Mouse (Mus musculus) heart, embryonic 16.5 days (tissue): ENCODE measurements at regions not wholly inside any gene's neighbourhood (a gene's known extent, or its start where the extent isn't known, plus 50 kb on each side); places are given as distances from the start of the nearest gene placed in this dataset.

ENCODE experiments used
- ATAC-seq: fragments of 200-750 bp; cut with Nextera tagmentation; replicated peaks from 2 replicates; pipeline ENCODE4 v1.8.0; 2017; ENCODE audit warnings: moderate number of reproducible peaks; ENCODE audit not compliant: insufficient read depth, low FRiP score; ENCODE audit errors: extremely low read depth
- H3K27ac ChIP-seq: fragments of 300-500 bp; sonication (generic); 2 replicates; pipeline ENCODE4 v1.5.1; 2014; ENCODE audit warnings: mild to moderate bottlenecking, low read length, control low read depth, moderate library complexity
- H3K27me3 ChIP-seq: fragments of 300-500 bp; sonication (generic); 2 replicates; pipeline ENCODE4 v1.6.1; 2014; ENCODE audit warnings: low read length, mixed read lengths; ENCODE audit not compliant: control insufficient read depth, insufficient read depth
- H3K36me3 ChIP-seq: fragments of 300-500 bp; sonication (generic); 2 replicates; pipeline ENCODE4 v1.6.1; 2014; ENCODE audit not compliant: control insufficient read depth, insufficient read depth
- H3K4me1 ChIP-seq: fragments of 300-500 bp; sonication (generic); 2 replicates; pipeline ENCODE4 v1.6.1; 2014; ENCODE audit warnings: low read length, mixed read lengths; ENCODE audit not compliant: control insufficient read depth, insufficient read depth
- H3K4me2 ChIP-seq: fragments of 300-500 bp; sonication (generic); 2 replicates; pipeline ENCODE4 v1.6.1; 2014; ENCODE audit warnings: low read depth, mild to moderate bottlenecking, control low read depth, low read length
- H3K4me3 ChIP-seq: fragments of 300-500 bp; sonication (generic); 2 replicates; pipeline ENCODE4 v1.5.1; 2014; ENCODE audit warnings: mild to moderate bottlenecking, control low read depth, low read length
- H3K9ac ChIP-seq: fragments of 300-500 bp; sonication (generic); 2 replicates; pipeline ENCODE4 v1.6.1; 2014; ENCODE audit warnings: low read length, control low read depth
- H3K9me3 ChIP-seq: fragments of 300-500 bp; sonication (generic); replicated peaks from 2 replicates; pipeline ENCODE4 v1.6.1; 2016; ENCODE audit warnings: low read length; ENCODE audit not compliant: control insufficient read depth
- WGBS: fragments of 180-500 bp; shearing (Covaris S2); extraction: QIAGEN DNeasy Blood & Tissue Kit; methylation state at CpG from one replicate; pipeline ENCODE4 v1.1.7; 2014; 5-methylcytosine and 5-hydroxymethylcytosine counted together

DNA sequence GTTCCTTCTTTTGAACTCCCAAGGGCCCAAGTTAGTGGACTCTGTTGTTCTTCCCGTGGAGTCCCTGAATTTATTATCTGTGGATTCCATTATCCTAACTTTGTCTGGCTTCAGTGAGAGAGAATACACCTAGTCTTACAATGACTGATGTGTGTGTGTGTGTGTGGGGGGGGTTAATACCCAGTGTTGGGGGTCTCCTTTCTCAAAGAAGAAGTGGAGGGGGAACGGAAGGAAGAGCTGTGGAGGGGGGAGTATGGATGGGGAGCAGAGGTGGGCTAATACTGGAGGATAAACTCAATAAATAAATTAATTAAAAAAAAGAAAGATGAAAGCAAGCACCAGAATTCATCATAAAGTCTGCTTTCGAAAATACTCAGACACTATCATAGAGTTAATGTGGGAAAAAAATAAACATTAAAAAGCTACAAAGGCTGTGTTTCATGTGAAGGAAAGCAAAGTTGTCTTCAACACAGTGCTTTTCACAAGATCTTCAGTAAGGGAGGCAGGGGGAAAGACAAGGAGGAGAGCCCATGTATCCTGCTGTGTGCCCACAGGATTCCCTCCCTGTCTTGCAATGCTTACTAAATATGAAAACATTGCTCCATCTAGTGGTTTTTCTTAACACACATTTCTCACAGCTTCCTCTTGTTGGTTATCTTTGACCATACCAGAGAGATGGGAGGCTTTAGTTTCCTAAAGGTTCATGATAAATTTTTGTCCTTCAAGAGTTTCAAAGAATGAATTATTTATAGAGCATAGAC lies 173.4 kb upstream of the A1bg start:
- H3K36me3 ChIP-seq: no peaks in the 10 kb centered on the region
- no peak overlapping the region for H3K4me2 ChIP-seq
- H3K27me3 ChIP-seq: no peaks in the 10 kb centered on the region
- no peaks in the 10 kb centered on the region for H3K9me3 ChIP-seq
- no peaks in the 10 kb centered on the region for H3K4me1 ChIP-seq
- H3K27ac ChIP-seq: no peak overlapping the region
- H3K4me3 ChIP-seq: no peak overlapping the region
- ATAC-seq: no peak
- WGBS: 70% methylated on average over 3 of the region's 3 CpGs
- no peak overlapping the region for H3K9ac ChIP-seq

- Histone ChIP-seq H3K9ac (no peak overlapping the region), H3K9me3 (no peaks in the 10 kb centered on the region), H3K4me2 (no peak overlapping the region), H3K4me1 (no peaks in the 10 kb centered on the region), H3K4me3 (no peak overlapping the region), H3K27me3 (no peaks in the 10 kb centered on the region), H3K27ac (no peak overlapping the region), H3K36me3 (no peaks in the 10 kb centered on the region)
- no peak for ATAC-seq
- WGBS: 62% methylated on average over 7 of the region's 7 CpGs
Observed at GRCm38 (mm10) chr15:61055017-61055609, 132.3 kb upstream of the A1bg start.

GRCm38 (mm10) chr15:61051363-61051762 lies 128.6 kb upstream of the A1bg start:
- 67% methylated on average over 4 of the region's 4 CpGs for WGBS
- ATAC-seq: no peak
- Histone ChIP-seq H3K4me1 (no peaks in the 10 kb centered on the region), H3K9me3 (no peaks in the 10 kb centered on the region), H3K4me3 (no peak overlapping the region), H3K9ac (no peak overlapping the region), H3K36me3 (no peaks in the 10 kb centered on the region), H3K27me3 (no peaks in the 10 kb centered on the region), H3K4me2 (no peak overlapping the region), H3K27ac (no peak overlapping the region)

GRCm38 (mm10) chr15:61009509-61009908 lies 86.7 kb upstream of the A1bg start:
- Histone ChIP-seq H3K4me2 (no peak overlapping the region), H3K27ac (no peak overlapping the region), H3K36me3 (no peaks in the 10 kb centered on the region), H3K27me3 (no peaks in the 10 kb centered on the region), H3K4me1 (no peaks in the 10 kb centered on the region), H3K4me3 (no peak overlapping the region), H3K9me3 (no peaks in the 10 kb centered on the region), H3K9ac (no peak overlapping the region)
- WGBS: 87% methylated on average over 3 of the region's 3 CpGs
- no peak for ATAC-seq

DNA sequence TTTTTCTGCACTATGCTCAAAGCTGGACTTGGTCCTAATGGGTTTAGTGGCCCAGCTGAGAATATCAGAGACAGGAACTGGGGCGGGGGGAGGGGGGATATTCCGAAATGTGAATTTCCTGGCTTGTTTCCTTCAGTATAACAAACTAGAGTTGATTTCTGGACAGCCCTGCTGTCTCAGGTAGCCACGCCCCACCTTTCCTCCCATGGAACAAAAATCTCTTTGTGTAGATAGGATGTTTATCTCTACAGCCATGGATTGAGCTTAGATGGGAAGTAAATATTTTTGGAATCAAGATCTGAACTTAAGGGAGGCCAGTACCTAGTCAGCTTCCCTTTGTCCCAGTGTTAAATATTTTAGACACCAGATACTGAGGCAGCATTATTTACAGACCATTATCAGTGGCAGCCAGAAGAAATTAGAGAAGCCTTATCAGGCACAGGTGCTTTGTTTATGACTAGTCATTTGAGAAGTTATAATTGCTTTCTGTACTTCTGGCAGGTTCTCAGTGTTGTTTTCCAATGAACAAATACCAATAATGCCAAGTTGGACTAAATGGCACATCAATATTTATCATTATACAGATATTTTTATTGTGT lies 84.7 kb upstream of the A1bg start:
- Histone ChIP-seq H3K36me3 (no peaks in the 10 kb centered on the region), H3K4me3 (no peak overlapping the region), H3K27me3 (no peaks in the 10 kb centered on the region), H3K4me1 (no peaks in the 10 kb centered on the region), H3K9ac (no peak overlapping the region), H3K9me3 (no peaks in the 10 kb centered on the region), H3K27ac (no peak overlapping the region), H3K4me2 (no peak overlapping the region)
- 0 out of 2 replicates have a peak, but pooled peaks have one; percentile 28 for ATAC-seq
- 53% methylated on average over 3 of the region's 3 CpGs for WGBS

DNA sequence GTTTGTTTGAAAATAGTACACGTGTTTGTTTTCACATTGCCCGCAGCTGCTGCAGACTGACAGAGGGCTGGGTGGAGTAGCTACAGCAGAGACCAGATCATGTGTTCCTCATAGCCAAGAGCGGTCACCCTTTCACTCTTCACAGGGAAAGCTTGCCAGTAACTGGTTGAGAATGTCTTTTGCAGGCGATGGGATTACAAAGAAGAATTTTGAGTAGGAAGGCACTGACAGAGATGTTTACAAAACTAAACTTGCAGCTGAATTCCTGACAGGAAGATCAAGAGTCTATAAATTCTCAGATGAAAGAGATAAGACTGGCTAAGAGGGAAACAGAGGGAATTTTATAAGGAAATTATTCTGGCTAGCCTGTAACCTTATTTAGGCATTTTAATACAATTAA lies 83.8 kb upstream of the A1bg start:
- Histone ChIP-seq H3K4me1 (no peaks in the 10 kb centered on the region), H3K4me2 (no peak overlapping the region), H3K9ac (no peak overlapping the region), H3K27me3 (no peaks in the 10 kb centered on the region), H3K4me3 (no peak overlapping the region), H3K9me3 (no peaks in the 10 kb centered on the region), H3K27ac (no peak overlapping the region), H3K36me3 (no peaks in the 10 kb centered on the region)
- WGBS: 58% methylated on average over 4 of the region's 4 CpGs
- no peak for ATAC-seq

- no peaks in the 10 kb centered on the region for H3K36me3 ChIP-seq
- no peak overlapping the region for H3K4me2 ChIP-seq
- H3K4me1 ChIP-seq: no peaks in the 10 kb centered on the region
- H3K9ac ChIP-seq: no peak overlapping the region
- ATAC-seq: no peak
- H3K27ac ChIP-seq: no peak overlapping the region
- H3K27me3 ChIP-seq: no peaks in the 10 kb centered on the region
- 80% methylated on average over 4 of the region's 4 CpGs for WGBS
- no peaks in the 10 kb centered on the region for H3K9me3 ChIP-seq
- H3K4me3 ChIP-seq: no peak overlapping the region
Observed at GRCm38 (mm10) chr15:60993971-60994690, 71.3 kb upstream of the A1bg start.

GRCm38 (mm10) chr15:60993394-60993793 lies 70.6 kb upstream of the A1bg start:
- Histone ChIP-seq H3K27ac (no peak overlapping the region), H3K4me1 (no peaks in the 10 kb centered on the region), H3K4me2 (no peak overlapping the region), H3K9me3 (no peaks in the 10 kb centered on the region), H3K9ac (no peak overlapping the region), H3K36me3 (no peaks in the 10 kb centered on the region), H3K27me3 (no peaks in the 10 kb centered on the region), H3K4me3 (no peak overlapping the region)
- no peak for ATAC-seq
- 79% methylated on average over 2 of the region's 2 CpGs for WGBS

GRCm38 (mm10) chr15:60982576-60982975 lies 59.8 kb upstream of the A1bg start:
- Histone ChIP-seq H3K9me3 (no peaks in the 10 kb centered on the region), H3K27ac (no peak overlapping the region), H3K4me3 (no peak overlapping the region), H3K27me3 (no peaks in the 10 kb centered on the region), H3K4me2 (no peak overlapping the region), H3K4me1 (no peaks in the 10 kb centered on the region), H3K9ac (no peak overlapping the region), H3K36me3 (no peaks in the 10 kb centered on the region)
- WGBS: 69% methylated on average over 2 of the region's 2 CpGs
- ATAC-seq: no peak
